Mouse (Mus musculus) intestine, embryonic 16.5 days (tissue): ENCODE measurements around the gene Zfp772. TPM values are rescaled to one million over a fixed set of nuclear protein-coding genes. Genes with fewer than 3 reads are reported as not detected.
"Not testable (repeated sequence)": the region's sequence is repeated elsewhere in the genome, so short reads cannot be mapped to it uniquely, and the experiment has no call there.

Experiments
- ATAC-seq: fragments of 200-750 bp; cut with Nextera tagmentation; 2 replicates; pipeline ENCODE4 v1.8.0; 2017; ENCODE audit warnings: moderate TSS enrichment, moderate library complexity
- H3K27ac ChIP-seq: fragments of 300-500 bp; sonication (generic); 2 replicates; pipeline ENCODE4 v1.5.1; 2014; ENCODE audit warnings: mild to moderate bottlenecking, low read length
- H3K27me3 ChIP-seq: fragments of 300-500 bp; sonication (generic); replicated peaks from 2 replicates; pipeline ENCODE4 v1.6.1; 2014; ENCODE audit warnings: low read length, control low read depth, mixed read lengths; ENCODE audit not compliant: control insufficient read depth, insufficient read depth
- H3K36me3 ChIP-seq: fragments of 300-500 bp; sonication (generic); 2 replicates; pipeline ENCODE4 v1.6.1; 2014; ENCODE audit warnings: low read length, control low read depth; ENCODE audit not compliant: control insufficient read depth, insufficient read depth
- H3K4me1 ChIP-seq: fragments of 300-500 bp; sonication (generic); 2 replicates; pipeline ENCODE4 v1.6.1; 2014; ENCODE audit warnings: low read length, control low read depth, mixed read lengths; ENCODE audit not compliant: control insufficient read depth, insufficient read depth
- H3K4me2 ChIP-seq: fragments of 300-500 bp; sonication (generic); 2 replicates; pipeline ENCODE4 v1.6.1; 2014; ENCODE audit warnings: low read depth, low read length, control low read depth
- H3K4me3 ChIP-seq: fragments of 300-500 bp; sonication (generic); 2 replicates; pipeline ENCODE4 v1.5.1; 2014; ENCODE audit warnings: mild to moderate bottlenecking, low read length
- H3K9ac ChIP-seq: fragments of 300-500 bp; sonication (generic); 2 replicates; pipeline ENCODE4 v1.6.1; 2014; ENCODE audit warnings: low read depth, low read length
- H3K9me3 ChIP-seq: fragments of 300-500 bp; sonication (generic); 2 replicates; pipeline ENCODE4 v1.6.1; 2016; ENCODE audit warnings: low read length, control low read depth; ENCODE audit not compliant: control insufficient read depth
- WGBS: fragments of 180-500 bp; shearing (Covaris S2); extraction: QIAGEN DNeasy Blood & Tissue Kit; methylation state at CpG from one replicate; pipeline ENCODE4 v1.1.7; 2014; 5-methylcytosine and 5-hydroxymethylcytosine counted together
- polyA plus RNA-seq: library from polyadenylated mRNA; unstranded; fragments of >200 nt; fragmentation: Nextera tagmentation; extraction: Ambion mirVana; gene quantifications from 2 replicates; pipeline ENCODE4 v1.2.1, GENCODE M21; 2015

Gene Zfp772
- 4.6 and 5.1 TPM in 2 replicates for polyA plus RNA-seq

DNA sequence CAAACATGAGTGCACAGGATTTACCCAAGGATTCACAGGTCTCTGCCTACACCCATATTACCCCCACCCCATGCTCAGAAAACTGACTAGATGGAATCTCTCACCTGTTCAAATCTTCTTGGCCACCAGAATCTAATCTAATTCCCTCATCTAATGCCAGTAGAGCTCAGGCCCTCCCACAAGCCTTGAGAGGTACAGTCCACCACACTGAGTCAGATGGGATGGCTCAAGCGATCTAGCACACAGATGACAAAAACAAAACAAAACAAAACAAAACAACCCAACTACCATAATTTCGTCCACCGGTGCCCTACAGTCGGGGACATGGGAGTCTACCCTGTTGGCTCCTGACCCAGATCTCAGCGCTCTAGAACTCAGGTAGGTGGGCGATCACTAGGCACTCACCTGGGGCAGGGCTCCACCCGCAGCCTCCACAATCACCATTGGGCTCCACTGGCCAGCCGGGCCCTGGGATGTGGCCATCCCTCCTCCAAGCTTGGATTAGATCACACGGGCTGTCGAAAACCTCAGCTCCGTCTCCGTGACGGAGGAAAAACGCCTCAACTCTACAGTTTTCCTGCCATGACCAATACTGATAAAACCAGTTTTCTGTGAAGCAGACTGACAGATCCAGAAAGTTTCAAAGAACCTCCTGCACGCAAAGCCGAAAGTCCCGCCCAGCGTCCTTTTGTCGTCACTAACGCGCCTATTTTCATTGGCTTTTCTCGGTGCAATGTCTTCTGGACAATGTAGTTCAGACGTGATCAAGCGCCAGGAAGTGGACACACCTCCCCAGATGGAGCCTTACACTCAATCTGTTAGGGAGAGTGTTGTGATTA is at the start of gene Zfp772:
Zfp772 (minus strand) TSS at position 686 of the 839 bp plus-strand sequence.
- not testable (repeated sequence) for H3K27ac ChIP-seq
- WGBS = 3% methylated on average over 24 of the region's 24 CpGs
- peak within 1 kb of the TSS; percentile 61 for H3K4me2 ChIP-seq

DNA sequence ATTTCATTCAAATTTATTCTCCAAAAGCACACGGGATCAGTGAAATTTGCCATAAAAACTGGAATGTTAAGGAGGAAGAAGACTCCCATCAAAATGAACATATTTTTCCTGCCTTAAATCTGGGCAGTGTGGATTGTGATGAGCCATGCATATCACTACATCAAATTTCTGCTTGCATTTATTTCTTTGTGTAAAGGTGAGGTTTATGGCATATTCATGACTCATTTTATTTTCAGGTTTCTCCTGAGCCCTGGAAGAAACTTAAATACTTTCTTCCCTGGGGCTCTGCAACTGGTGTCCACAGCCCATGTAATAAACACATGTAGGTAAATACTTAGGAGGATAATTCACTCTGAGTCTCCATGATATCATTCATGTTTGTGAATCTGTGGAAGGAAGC is 37.4 kb upstream of the Zfp772 start, which contains the start of gene Vmn2r29:
Vmn2r29 (minus strand) TSS at position 101 of the 400 bp plus-strand sequence.
- not testable (repeated sequence) for H3K27ac ChIP-seq, H3K4me3 ChIP-seq, H3K4me1 ChIP-seq, H3K4me2 ChIP-seq, ATAC-seq, H3K27me3 ChIP-seq, H3K9ac ChIP-seq, H3K36me3 ChIP-seq, H3K9me3 ChIP-seq
- WGBS = no CpG with 5 or more reads among the region's 1 CpGs

More for the DNA sequence above, at the start of gene Zfp772:
- not testable (repeated sequence) for ATAC-seq, H3K27me3 ChIP-seq, H3K36me3 ChIP-seq, H3K4me1 ChIP-seq, H3K9me3 ChIP-seq
- Histone ChIP-seq H3K4me3 (peak within 1 kb of the TSS; percentile 54), H3K9ac (peak within 1 kb of the TSS; percentile 62)

- Histone ChIP-seq H3K36me3 (no peaks in the 10 kb centered on the region), H3K27ac (no peak overlapping the region), H3K4me1 (no peaks in the 10 kb centered on the region; the same call in 1 of the 2 replicates), H3K9me3 (no peaks in the 10 kb centered on the region), H3K9ac (no peak overlapping the region), H3K4me3 (peak overlapping the region; percentile 61), H3K27me3 (no peaks in the 10 kb centered on the region), H3K4me2 (peak overlapping the region; percentile 56)
- WGBS = 11% methylated on average over 18 of the region's 18 CpGs
- ATAC-seq = peak; percentile 99
Measured at GRCm38 (mm10) chr7:7188191-7188942, 21.4 kb downstream of the Zfp772 start.

GRCm38 (mm10) chr7:7187417-7188190 is 22.2 kb downstream of the Zfp772 start:
- WGBS = 19% methylated on average over 13 of the region's 13 CpGs
- Histone ChIP-seq H3K27ac (no peak overlapping the region), H3K27me3 (no peaks in the 10 kb centered on the region), H3K4me1 (no peaks in the 10 kb centered on the region; the same call in 1 of the 2 replicates), H3K4me2 (peak overlapping the region; percentile 56), H3K36me3 (no peaks in the 10 kb centered on the region), H3K4me3 (peak overlapping the region; percentile 61), H3K9me3 (no peaks in the 10 kb centered on the region), H3K9ac (no peak overlapping the region)
- peak; percentile 83 for ATAC-seq

GRCm38 (mm10) chr7:7185897-7186296 is 23.9 kb downstream of the Zfp772 start:
- no peaks in the 10 kb centered on the region for H3K9me3 ChIP-seq
- H3K4me2 ChIP-seq = no peak overlapping the region
- ATAC-seq = no peak
- no peak overlapping the region for H3K4me3 ChIP-seq
- 94% methylated on average over 1 of the region's 1 CpGs for WGBS
- H3K27ac ChIP-seq = no peak overlapping the region
- no peaks in the 10 kb centered on the region for H3K36me3 ChIP-seq
- no peak overlapping the region for H3K9ac ChIP-seq
- H3K4me1 ChIP-seq = no peaks in the 10 kb centered on the region; the same call in 1 of the 2 replicates
- no peaks in the 10 kb centered on the region for H3K27me3 ChIP-seq

GRCm38 (mm10) chr7:7171227-7172147 is 38.3 kb downstream of the Zfp772 start, which contains the start of gene Zfp418:
Zfp418 (plus strand) TSS chr7:7171330.
- Histone ChIP-seq H3K27ac (peak within 1 kb of the TSS; percentile 82), H3K4me1 (peaks cover 7% of the 10 kb centered on the region), H3K4me3 (peak within 1 kb of the TSS; percentile 81), H3K36me3 (no peaks in the 10 kb centered on the region), H3K4me2 (peak within 1 kb of the TSS; percentile 68), H3K27me3 (no peaks in the 10 kb centered on the region), H3K9ac (peak within 1 kb of the TSS; percentile 82), H3K9me3 (no peaks in the 10 kb centered on the region)
- peak; percentile 100 for ATAC-seq
- WGBS = 1% methylated on average over 26 of the region's 26 CpGs

Other genes with a start within 250 kb of the Zfp772 start
- gene Aurkc, start 214.7 kb downstream of the Zfp772 start, polyA plus RNA-seq = not detected in 2 replicates
- 12.8 and 14.9 TPM in 2 replicates for gene Zfp954, start 88.5 kb downstream of the Zfp772 start, polyA plus RNA-seq
- 1.3 TPM in 2 replicates for gene Zfp773, start 73.2 kb downstream of the Zfp772 start, polyA plus RNA-seq
- gene Zfp418, start 38.7 kb downstream of the Zfp772 start, polyA plus RNA-seq = 1.9 and 2.0 TPM in 2 replicates
- gene Vmn2r29, start 37.3 kb upstream of the Zfp772 start, polyA plus RNA-seq = 0.64 TPM in 1 of 2 replicates, not detected in the other
- 3.6 and 4.2 TPM in 2 replicates for gene Gm45844, start 68.3 kb upstream of the Zfp772 start, polyA plus RNA-seq
- 51.0 and 54.0 TPM in 2 replicates for gene Clcn4, start 90.9 kb upstream of the Zfp772 start, polyA plus RNA-seq
- not detected in 2 replicates for gene Vmn2r30, start 127.6 kb upstream of the Zfp772 start, polyA plus RNA-seq
- not detected in 2 replicates for gene Gm45783, start 164.6 kb upstream of the Zfp772 start, polyA plus RNA-seq
- not detected in 2 replicates for gene Vmn2r31, start 189.7 kb upstream of the Zfp772 start, polyA plus RNA-seq